Mouse (Mus musculus): ENCODE results near the gene Spred2.

DNA sequence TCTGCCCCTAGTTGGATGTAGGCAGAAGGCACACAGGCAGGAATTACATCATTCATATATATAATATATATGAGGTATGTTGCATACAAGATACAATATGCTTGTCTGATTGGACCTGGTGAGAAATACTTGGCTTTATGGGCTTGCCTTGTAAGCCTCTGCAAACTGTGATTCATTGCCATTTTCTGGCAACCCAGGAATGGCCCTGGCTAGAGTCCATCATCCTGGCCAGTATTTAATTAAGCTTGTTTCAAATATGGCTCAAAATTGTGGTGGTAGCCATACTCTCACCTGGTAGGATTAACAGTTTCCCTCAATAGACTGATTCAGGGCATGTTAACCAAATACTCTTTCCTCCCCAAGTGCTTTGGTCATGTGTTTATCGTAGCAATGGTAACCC, 141.9 kb downstream of the Spred2 start:
- TF ChIP-seq GATA1 (IDR thresholded peaks at IDR 0.05; ENCODE audit: borderline replicate concordance, low read length) (no peak), FLI1 (IDR thresholded peaks at IDR 0.05; ENCODE audit: low read length) (no peak)

Data from megakaryocyte, embryonic 14.5 days (primary cell).